Mouse (Mus musculus) induced T-regulatory cell, adult 2 months (primary cell): ENCODE results near the gene Sos1.

Experiments
- DNase-seq: peaks from one replicate; pipeline ENCODE4 v3.0.0-alpha.2; 2012; ENCODE audit warnings: low read depth

Gene Sos1

DNA sequence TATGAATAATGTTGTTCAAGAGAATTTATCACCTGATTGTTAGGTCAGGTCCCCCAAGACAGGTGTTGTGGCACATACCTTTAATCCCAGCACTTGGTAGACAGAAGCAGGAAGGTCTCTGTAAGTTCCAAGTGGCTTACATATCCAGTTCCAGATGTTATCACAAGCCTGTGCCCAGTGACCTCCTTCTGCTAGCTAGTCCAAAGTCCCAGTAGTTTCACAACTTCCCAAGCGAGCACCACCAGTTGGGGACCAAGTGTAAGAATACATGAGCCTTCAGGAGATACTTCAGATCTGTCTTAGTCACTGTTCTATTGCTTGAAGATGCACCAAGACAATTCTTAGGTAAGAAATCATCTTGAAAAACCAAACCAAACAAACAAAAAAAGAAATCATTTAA, 13.6 kb upstream of the Sos1 start:
- DNase-seq: no peak

GRCm38 (mm10) chr17:80492811-80493210, 12.6 kb upstream of the Sos1 start:
- DNase-seq: no peak

- DNase-seq: no peak
Measured at GRCm38 (mm10) chr17:80492274-80492673, 12.0 kb upstream of the Sos1 start.

- no peak for DNase-seq
Measured at GRCm38 (mm10) chr17:80490166-80490565, 9.9 kb upstream of the Sos1 start.

- no peak for DNase-seq
Measured at GRCm38 (mm10) chr17:80488918-80489317, 8.7 kb upstream of the Sos1 start.

GRCm38 (mm10) chr17:80485160-80485559, 4.9 kb upstream of the Sos1 start:
- no peak for DNase-seq

- DNase-seq: no peak
Measured at GRCm38 (mm10) chr17:80480855-80481224, 587 bp upstream of the Sos1 start.

DNA sequence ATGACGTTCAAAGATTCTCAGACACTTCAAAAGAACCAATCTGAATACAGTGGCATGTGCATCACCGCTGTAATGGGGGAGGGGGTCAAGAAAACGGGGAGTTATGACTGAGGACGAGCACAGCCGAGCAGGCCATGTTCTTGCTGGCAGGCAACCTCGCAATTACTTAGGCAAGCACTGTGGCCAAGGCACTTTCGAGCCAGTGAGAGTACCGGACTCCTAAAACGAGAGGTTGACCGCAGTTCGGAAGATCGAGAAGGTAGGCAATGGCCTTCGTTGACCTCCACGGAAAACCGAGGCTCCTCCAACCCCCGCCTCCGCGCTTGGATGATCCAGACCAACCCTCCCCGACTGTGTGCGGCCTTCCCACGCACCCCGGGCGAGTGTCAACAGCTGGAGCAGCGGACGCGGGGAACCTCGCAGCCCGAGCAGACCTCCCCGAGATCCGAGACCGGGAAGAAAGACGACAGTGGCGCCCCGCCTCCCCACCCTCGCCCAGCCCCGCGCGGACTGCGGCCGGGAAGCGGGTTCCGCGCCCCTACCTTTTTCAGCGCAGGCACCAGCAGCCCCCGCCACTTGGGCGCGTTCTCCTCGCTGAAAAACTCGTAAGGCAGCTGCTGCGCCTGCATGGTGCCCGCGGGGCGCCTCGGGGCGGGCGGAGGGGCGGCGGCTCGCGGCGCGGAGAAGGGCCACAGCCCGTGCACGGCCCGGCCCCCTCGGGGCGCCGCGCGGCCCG, 790 bp downstream of the Sos1 start:
- DNase-seq: peak; percentile 77

GRCm38 (mm10) chr17:80477679-80478078, 2.6 kb downstream of the Sos1 start:
- no peak for DNase-seq

DNA sequence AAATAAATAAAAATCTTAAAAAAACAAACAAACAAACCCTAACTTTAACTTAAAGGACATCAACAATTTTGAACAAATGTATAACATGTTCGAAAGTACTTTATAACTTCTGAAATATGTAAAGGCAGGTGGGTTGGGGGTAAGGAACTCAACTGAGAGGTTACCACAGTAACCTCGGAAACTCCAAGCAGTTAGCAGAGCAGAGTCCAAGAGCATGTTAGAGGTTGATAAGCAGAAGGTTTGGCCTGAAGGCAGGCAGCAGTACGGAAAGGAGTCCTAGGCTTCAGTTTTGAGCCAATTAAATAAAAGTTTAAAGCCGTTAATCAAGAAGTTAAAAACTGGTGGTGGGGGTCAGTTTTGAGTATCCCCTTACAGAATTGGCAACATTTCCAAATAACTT, 3.8 kb downstream of the Sos1 start:
- DNase-seq: no peak

DNA sequence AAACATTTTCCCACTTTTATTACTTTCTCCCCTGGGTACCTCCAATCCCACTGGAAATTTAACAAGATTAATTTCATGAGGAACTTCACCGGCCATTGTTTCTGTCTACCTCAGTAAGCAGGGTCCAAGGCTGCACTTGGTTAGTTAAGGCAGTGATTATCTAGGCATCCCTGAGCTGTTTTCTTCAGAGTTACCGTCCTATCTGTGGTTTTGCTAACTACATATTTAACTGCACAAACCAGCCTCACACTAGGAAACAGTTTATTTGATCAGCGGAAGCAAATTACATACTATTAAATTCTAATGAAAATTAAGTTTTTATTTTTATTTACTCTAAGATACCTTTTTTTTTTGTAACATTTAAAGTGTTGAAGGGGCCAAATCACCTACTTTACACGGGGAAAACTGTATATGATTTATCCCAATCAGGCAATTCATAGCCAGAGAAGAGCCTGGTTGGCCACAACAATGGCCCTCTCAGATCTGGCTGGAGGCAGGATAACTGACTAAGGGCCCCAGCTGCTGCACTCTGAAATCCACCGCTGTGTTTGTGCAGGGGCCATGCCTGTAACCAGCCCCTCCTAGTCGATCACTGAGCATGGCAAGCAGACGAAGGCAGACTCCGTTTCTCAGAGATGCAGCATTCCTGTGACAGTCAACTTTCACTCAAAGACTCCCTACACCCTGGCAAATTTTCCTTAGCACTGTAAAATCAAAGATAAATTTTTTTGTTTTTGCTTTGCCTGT, 9.0 kb downstream of the Sos1 start:
- DNase-seq: no peak

DNA sequence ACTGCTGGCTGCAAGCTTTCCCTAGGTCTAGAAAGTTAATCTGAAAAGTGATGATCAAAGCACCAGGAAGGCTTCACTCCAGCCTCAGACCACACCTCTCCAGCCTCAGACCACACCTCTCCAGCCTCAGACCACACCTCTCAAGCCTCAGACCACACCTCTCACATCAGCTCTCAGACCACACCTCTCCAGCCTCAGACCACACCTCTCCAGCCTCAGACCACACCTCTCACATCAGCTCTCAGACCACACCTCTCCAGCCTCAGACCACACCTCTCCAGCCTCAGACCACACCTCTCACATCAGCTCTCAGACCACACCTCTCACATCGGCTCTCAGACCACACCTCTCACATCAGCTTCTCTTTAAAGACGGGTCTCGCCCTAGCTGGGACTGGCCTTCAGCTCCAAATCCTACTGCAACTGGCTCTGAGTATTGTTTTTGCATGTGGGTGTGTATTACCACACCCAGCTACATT, 11.8 kb downstream of the Sos1 start:
- DNase-seq: peak; percentile 77

GRCm38 (mm10) chr17:80460258-80460657, 20.0 kb downstream of the Sos1 start:
- no peak for DNase-seq

- DNase-seq: peak; percentile 82
Measured at GRCm38 (mm10) chr17:80455648-80456047, 24.6 kb downstream of the Sos1 start.

DNA sequence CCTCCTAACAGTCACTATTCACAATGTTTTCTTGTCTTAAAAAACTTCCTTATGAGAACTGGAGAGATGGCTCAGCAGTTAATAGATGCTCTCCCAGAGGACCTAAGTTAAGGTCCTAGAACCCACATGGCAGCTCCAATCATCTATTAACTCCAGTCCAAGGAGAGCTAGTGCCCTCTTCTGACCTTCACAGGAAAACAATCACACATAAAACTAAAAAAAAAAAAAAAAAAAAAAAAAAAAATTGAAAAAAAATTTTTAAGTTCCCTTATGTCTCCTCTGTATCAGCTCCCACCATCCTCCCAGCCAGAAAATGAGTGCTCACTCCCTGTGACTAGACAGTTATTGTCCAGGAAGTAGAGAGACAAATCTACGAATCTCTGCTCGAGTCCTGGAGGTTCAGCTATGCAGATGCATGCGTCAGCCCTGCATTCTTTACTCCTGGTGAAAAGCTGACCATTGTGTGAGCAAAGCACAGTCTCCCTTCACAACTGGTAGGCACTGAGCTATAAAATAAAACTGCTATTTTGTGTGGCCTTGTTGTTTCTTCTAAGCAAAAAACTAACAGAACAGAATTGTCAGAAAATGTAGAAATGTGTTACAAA, 29.7 kb downstream of the Sos1 start:
- DNase-seq: no peak

- DNase-seq: no peak
Measured at GRCm38 (mm10) chr17:80446470-80446869, 33.8 kb downstream of the Sos1 start.

DNA sequence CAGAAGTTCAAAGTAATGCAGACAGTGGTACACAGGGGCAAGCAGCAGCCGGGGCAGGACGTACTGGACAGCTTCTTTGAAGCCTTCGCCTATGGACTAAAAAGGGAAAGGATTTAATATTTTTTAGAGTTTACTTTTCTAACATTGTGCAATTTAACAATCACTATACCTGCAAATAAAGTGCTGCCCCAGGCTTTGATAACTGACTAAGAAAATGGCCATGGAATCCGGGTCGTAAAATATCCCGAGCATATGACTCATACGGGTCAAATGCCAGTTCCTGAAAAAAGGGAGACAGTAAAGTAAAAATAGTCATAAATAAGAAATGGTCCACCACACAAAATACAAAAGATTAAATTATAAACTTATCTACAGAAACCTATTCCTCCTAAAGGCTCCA, 34.8 kb downstream of the Sos1 start:
- no peak for DNase-seq

GRCm38 (mm10) chr17:80435680-80436079, 44.6 kb downstream of the Sos1 start:
- no peak for DNase-seq

GRCm38 (mm10) chr17:80434430-80434829, 45.8 kb downstream of the Sos1 start:
- no peak for DNase-seq

GRCm38 (mm10) chr17:80431997-80432396, 48.3 kb downstream of the Sos1 start:
- no peak for DNase-seq

DNA sequence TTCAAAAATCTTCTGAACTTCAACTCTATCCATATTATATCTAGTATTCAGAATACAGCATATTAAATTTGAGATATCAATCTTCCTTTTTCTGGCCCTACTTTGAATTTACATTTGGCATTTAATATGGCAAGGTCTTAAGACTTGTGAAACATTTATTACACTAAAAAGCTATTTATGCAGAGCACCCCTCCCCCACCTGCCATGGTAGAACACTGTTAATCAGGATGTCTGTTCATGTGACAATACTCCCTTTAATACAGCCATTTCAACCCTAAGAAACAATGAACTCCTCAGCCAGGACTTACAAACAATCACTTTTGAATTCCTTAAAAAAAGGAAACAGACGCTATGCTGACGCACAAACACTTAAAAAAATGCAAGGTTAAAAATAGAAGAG, 52.3 kb downstream of the Sos1 start:
- no peak for DNase-seq

DNA sequence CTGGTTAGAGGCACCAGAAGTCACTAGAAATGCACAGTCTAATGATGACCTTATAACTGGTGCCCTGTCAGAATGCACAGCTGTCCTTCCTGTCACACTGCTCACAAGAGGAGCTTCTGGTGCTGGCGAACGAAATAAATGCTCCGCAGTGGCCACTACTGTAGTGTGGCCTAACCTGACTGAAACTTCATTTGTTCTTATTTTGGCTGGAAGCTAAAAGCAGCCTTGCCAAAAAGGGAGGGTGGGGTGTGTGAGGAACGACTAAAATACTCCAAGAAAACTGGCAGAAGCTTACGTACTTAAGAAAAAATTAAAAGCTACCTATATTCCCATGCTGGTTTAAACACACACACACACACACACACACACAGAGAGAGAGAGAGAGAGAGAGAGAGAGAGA, 53.4 kb downstream of the Sos1 start:
- no peak for DNase-seq

DNA sequence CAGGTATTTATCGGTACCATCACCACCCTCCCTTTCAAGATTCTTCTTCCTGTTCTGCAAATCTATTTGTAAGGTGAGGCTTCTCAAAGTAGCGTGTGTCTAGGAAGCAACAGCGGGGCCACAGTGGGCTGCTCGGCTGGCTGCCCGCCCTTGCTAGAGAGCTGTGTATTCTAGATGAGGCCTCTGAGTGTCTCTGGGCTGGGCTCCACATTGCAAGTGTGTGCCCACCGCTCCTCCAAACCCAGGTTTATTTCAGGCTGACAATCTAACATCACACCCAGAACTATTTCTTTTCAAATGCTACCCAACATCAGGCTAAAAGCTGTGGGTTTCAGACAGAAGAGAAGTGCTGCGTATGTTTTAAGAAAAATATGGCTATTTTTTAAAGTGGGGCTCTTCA, 54.1 kb downstream of the Sos1 start:
- DNase-seq: no peak
